Mouse (Mus musculus): ENCODE measurements around the gene Oas2. TPM values are rescaled to one million over a fixed set of nuclear protein-coding genes. Genes with fewer than 3 reads are reported as not detected.

The Oas2 gene
- total RNA-seq (2023) = 4.1 TPM

DNA sequence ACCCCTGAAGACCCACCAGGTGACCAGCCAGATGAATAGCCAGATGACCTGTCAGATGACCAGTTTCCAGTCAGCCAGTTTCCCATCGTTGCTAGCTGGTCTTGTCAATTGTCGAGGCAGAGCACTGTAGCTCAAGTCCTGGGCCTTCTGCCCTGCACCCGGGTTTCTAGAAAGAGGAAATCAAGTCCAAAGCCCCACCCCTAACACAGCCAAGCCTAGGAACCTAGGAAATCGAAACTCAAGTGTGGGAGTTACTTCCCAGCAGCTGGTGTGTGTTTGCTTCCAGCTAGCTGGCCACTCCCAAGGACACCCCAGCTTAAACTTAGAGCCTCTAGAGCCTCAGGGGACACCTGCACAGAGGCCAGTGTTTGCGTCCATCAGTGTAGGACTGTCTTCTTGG, at the start of gene Oas2:
Oas2 (minus strand) TSS at position 166 of the 400 bp plus-strand sequence.

DNA sequence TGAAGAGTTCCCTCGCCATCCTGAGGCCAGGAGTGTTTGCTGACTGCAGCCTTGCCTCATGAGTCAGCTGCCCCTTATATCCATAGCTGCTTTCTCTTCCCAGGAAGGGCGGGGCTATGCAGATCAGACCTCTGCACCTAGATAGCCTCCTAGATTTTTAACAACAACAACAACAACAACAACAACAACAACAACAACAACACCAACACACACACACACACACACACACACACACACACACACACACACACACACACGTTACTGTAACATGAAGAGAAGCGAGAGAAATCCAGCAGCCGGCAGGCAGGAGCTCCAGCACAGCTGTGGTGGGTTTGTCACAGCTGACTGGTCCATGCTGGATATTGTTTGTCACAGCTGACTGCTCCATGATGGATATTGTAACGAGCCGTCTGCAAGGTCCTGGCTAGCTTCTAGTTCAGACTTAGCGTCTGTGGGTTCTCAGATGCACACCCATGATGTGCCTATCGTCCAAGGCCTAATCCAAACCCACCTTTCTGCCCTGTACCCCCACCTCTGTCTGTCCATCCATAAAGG, 45.9 kb upstream of the Oas2 start, which contains the start of gene Oas1e:
Oas1e (minus strand) TSS at position 51 of the 555 bp plus-strand sequence.

DNA sequence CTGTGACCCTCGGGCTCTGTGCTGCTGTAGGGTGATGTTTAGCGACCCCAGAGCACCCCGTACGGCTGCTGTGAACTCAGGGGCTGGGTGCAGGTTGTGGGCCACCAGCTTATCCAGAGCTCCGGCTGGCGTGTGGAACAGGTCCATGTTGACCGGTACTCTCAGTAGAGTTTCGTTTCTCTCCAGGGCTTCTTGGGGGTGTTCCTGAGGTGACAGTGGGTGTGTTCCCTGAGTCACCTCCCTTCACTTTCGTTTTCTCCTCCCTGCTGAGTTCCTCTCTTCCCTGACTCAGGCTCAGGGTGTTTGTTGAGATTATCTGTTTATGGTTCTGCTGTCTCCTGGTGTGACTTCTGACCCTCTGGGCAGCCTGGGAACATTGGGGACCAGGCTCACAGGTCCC, 27.8 kb upstream of the Oas2 start, which contains the start of gene Oas3:
Oas3 (minus strand) TSS at position 184 of the 400 bp plus-strand sequence.

DNA sequence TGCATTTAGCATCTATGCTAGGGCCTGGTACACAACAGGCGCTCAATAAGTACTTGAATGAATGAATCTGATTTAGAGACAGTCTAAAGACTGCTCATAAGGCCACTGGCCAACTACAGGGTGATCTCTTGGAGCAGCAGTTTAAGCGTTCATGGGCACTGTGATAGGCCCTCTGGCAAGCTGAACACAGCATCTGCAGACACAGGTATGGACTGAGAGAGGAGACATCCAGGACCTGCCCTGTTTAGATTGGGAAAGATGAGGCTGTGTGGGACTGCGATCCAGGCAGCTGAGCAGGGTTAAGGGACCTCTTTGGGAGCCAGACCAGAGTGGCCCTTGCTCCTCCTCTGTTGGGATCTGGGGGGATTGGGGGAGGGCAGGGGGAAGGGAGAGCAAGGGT, 37.8 kb downstream of the Oas2 start, which contains the start of gene Dtx1:
Dtx1 (minus strand) TSS at position 101 of the 400 bp plus-strand sequence.

Other genes with a start within 250 kb of the Oas2 start
- gene Plbd2, start 246.2 kb downstream of the Oas2 start, total RNA-seq (2023) = 23.7 TPM
- 7.4 TPM for gene Slc8b1, start 238.7 kb downstream of the Oas2 start, total RNA-seq (2023)
- 51.9 TPM for gene Tpcn1, start 161.2 kb downstream of the Oas2 start, total RNA-seq (2023)
- 1.1 TPM for gene Iqcd, start 160.8 kb downstream of the Oas2 start, total RNA-seq (2023)
- 4.3 TPM for gene Rita1, start 137.3 kb downstream of the Oas2 start, total RNA-seq (2023)
- gene Ddx54, start 137.1 kb downstream of the Oas2 start, total RNA-seq (2023) = 127 TPM
- not detected for gene Cfap73, start 115.6 kb downstream of the Oas2 start, total RNA-seq (2023)
- 18.0 TPM for gene Rasal1, start 101.0 kb downstream of the Oas2 start, total RNA-seq (2023)
- gene Dtx1, start 37.9 kb downstream of the Oas2 start, total RNA-seq (2023) = 280 TPM
- gene Oas3, start 27.8 kb upstream of the Oas2 start, total RNA-seq (2023) = 13.6 TPM
- gene Oas1e, start 45.7 kb upstream of the Oas2 start, total RNA-seq (2023) = 1.2 TPM
- gene Oas1c, start 62.7 kb upstream of the Oas2 start, total RNA-seq (2023) = 16.8 TPM
- gene Oas1f, start 97.5 kb upstream of the Oas2 start, total RNA-seq (2023) = not detected
- not detected for gene Oas1h, start 111.6 kb upstream of the Oas2 start, total RNA-seq (2023)
- gene Oas1g, start 137.8 kb upstream of the Oas2 start, total RNA-seq (2023) = not detected
- 2.2 TPM for gene Oas1a, start 157.7 kb upstream of the Oas2 start, total RNA-seq (2023)
- not detected for gene Oas1d, start 164.7 kb upstream of the Oas2 start, total RNA-seq (2023)

All from CD8-positive naive resting alpha-beta T cell, adult 57 days (primary cell).